Mouse (Mus musculus) olfactory bulb, adult 2 months (tissue): ENCODE measurements around the gene Rhobtb1. TPM values are rescaled to one million over a fixed set of nuclear protein-coding genes. Genes with fewer than 3 reads are reported as not detected.

Experiments
- H3K27ac ChIP-seq: fragments of 200-500 bp; 2 replicates; pipeline ENCODE4 v1.5.1; 2012; ENCODE audit warnings: low read depth, low read length; ENCODE audit not compliant: insufficient read depth
- H3K4me1 ChIP-seq: fragments of 200-500 bp; 2 replicates; pipeline ENCODE4 v1.6.1; 2012; ENCODE audit warnings: low read length; ENCODE audit not compliant: control insufficient read depth, insufficient read depth
- H3K4me3 ChIP-seq: fragments of 200-500 bp; 2 replicates; pipeline ENCODE4 v1.5.1; 2012; ENCODE audit warnings: mild to moderate bottlenecking, low read depth, low read length, moderate library complexity; ENCODE audit not compliant: insufficient read depth
- CTCF ChIP-seq: fragments of 200-500 bp; IDR thresholded peaks from 2 replicates; pipeline ENCODE4 v1.5.1; 2012; ENCODE audit warnings: low read depth, mild to moderate bottlenecking, low read length, moderate library complexity; ENCODE audit not compliant: insufficient read depth
- POLR2A ChIP-seq: fragments of 200-500 bp; IDR thresholded peaks from 2 replicates; pipeline ENCODE4 v1.6.1; 2012; ENCODE audit warnings: mild to moderate bottlenecking, low read depth, low read length, moderate library complexity; ENCODE audit not compliant: insufficient read depth
- WGBS: fragments of 180-500 bp; shearing (Covaris S2); methylation state at CpG from one replicate; pipeline ENCODE4 v1.1.7; 2018; 5-methylcytosine and 5-hydroxymethylcytosine counted together
- polyA plus RNA-seq: library from polyadenylated mRNA; stranded (reverse); fragments of >200 nt; gene quantifications from 2 replicates; pipeline ENCODE4 v1.2.4, GENCODE M21; 2012; ENCODE audit warnings: low replicate concordance; ENCODE audit not compliant: missing spikeins, insufficient read depth, insufficient read length

Gene Rhobtb1
- not detected in 2 replicates for polyA plus RNA-seq

DNA sequence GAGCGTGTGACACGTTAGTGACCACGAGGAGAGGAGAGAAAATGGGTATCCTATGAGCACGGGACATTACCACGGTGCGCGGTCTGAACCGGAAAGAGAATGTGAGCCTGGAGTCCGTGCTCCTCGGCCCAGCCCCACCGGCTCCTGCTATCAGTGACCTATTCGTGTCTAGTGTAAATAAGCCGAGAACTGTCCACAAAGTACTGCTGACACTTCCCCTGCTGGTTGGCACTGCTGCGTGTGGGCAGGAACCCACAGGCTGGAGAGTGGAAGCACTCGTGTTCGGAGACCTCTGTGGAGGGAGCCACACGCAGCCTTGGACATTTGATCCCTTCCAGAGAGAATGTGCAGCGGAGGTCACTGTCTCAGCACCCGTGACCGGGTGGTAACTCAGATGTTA, at the start of gene Rhobtb1:
Gene Rhobtb1, plus strand, starts transcription at position 390 of the 400 bp plus-strand sequence.
- H3K4me1 ChIP-seq, result no peaks in the 10 kb centered on the region
- 90% methylated on average over 20 of the region's 20 CpGs for WGBS
- TF ChIP-seq POLR2A, result no peak
- TF ChIP-seq CTCF, result no peak
- no peak within 1 kb of the TSS for H3K4me3 ChIP-seq
- H3K27ac ChIP-seq, result no peak within 1 kb of the TSS

DNA sequence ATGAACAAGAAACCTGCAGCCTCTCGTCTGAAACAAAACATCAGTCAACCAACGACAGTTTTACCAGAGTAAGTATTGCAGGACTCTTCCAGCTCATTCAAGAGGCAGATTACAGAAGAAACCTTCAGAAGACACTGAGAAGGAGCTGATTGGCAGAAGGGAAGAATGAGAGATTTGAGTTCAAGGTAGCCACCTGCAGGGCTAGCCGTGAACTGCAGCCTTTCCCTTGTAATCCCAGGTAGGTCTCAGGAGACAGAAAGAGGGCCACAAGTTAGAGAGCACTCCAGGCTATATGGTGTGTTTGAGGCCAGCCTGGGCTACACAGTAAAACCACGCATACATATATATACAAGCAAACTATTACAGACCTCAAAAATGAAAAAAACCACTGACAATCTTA, 49.2 kb upstream of the Rhobtb1 start:
- 76% methylated on average over 4 of the region's 4 CpGs for WGBS
- H3K4me1 ChIP-seq, result no peaks in the 10 kb centered on the region
- no peak overlapping the region for H3K27ac ChIP-seq
- H3K4me3 ChIP-seq, result no peak overlapping the region
- TF ChIP-seq CTCF (no peak), POLR2A (no peak)

DNA sequence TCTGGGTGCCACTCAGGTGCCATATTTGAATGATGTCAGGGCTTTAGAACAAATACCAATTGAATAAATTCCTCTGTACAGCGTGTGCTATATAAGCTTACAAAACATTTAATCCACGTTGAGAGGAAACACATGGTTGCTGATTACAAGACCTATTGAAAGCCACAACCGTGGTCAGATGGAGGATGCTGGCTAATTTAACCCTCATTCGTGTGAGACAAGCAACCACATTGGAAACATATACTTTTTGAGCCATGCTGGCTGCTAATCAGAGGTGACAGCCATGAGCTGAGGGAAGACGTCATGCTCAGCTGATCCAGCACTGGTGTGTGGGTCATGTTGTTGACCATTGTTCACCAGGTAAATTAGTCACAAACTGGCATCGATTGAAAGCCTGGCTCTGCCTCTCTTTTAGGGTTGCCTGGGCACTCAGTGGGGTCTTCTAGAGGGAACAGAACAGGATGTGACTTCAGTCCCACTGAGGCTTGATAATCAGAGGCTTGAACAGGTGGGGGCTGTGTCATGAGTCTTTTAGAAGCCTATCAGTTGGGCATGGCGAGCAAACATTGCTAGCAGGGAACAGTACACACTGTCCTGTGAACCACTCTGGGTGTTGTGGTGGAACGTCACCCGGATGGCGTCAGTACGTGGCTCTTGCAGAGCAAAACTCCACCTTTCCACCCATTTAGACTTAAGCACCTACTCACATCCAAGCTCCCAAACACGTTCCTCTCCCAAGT, 46.9 kb upstream of the Rhobtb1 start:
- Histone ChIP-seq H3K4me1 (no peaks in the 10 kb centered on the region), H3K4me3 (no peak overlapping the region), H3K27ac (no peak overlapping the region)
- WGBS, result 81% methylated on average over 12 of the region's 12 CpGs
- no peak for TF ChIP-seq POLR2A
- TF ChIP-seq CTCF, result no peak

DNA sequence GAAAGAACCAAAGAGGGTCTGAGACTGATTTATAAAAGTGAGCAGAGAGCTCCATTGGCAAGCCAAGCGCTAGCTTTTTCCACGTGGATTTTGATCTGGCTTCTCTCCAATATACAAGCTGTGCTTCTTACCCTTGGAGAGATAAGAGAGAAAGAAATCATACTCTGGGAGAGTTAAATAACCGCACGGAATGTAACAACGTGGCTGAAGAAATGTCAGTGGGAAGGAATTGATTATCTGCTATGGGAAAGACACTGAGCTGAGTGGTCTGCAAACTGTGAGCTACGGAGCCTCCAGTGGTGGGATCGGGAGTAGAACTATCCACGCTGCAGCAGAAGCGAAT, 46.4 kb upstream of the Rhobtb1 start:
- no peak overlapping the region for H3K27ac ChIP-seq
- no peaks in the 10 kb centered on the region for H3K4me1 ChIP-seq
- WGBS, result 66% methylated on average over 9 of the region's 9 CpGs
- no peak overlapping the region for H3K4me3 ChIP-seq
- TF ChIP-seq POLR2A (no peak), CTCF (no peak)

DNA sequence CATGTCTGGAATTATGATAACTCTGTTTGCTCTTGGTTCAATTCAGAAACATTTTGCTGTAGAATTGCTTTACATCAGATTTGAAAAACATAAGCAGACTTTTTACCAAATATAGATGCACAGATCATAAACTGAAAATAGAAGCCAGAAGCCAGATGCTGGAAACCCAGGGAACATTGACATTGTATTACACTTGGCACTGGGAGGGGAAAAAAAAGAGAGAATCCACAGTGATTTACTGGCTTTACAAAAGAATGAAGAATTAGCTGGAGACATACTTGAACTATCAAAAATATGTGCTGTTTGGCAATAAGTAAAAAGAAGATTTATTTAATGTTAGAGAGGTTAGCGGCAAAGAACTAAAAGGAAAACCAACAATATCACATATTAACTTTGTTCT, 44.4 kb upstream of the Rhobtb1 start:
- no peak overlapping the region for H3K27ac ChIP-seq
- no peaks in the 10 kb centered on the region for H3K4me1 ChIP-seq
- no peak overlapping the region for H3K4me3 ChIP-seq
- WGBS, result 86% methylated on average over 1 of the region's 1 CpGs
- TF ChIP-seq POLR2A (no peak), CTCF (no peak)

DNA sequence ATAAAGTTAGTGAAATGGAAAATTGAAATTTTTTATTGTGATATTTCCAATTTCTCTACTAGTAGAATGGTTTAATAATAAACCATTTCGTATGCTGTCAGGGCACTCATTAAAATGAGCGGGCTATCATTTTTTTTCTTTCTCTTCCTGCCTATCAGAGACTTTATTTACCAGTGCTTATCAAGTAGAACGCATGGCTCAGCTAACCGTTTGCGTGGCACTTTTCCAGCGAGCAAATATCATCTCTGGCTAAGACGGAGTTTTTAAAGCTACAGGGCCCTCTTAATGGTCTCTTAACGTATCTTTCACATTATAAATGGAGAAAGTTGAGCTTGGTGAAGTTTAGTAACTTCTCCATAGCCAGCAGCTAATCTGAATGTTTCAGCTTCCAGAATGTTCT, 44.0 kb upstream of the Rhobtb1 start:
- no peak overlapping the region for H3K4me3 ChIP-seq
- 39% methylated on average over 8 of the region's 8 CpGs for WGBS
- no peak overlapping the region for H3K27ac ChIP-seq
- H3K4me1 ChIP-seq, result no peaks in the 10 kb centered on the region
- TF ChIP-seq CTCF (no peak), POLR2A (no peak)

DNA sequence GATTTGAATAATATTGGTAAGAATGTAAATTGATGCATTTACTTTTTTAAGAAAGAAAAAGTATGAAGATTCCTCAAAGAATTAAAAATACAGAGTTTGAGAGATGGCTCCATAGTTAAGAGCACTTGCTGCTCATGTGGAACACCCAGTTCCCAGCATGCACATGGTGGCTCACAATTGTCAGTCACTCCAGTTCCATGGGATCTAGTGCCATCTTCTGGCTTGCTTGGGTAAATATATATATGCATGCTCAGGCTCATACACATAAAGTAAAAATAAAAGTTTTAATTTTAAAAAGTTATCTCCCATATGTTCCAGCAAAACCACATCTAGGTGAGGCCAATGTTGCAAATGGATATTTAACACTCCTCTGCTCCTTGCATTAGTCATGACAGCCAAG, 36.9 kb upstream of the Rhobtb1 start:
- H3K4me3 ChIP-seq, result no peak overlapping the region
- TF ChIP-seq POLR2A, result no peak
- no peak for TF ChIP-seq CTCF

DNA sequence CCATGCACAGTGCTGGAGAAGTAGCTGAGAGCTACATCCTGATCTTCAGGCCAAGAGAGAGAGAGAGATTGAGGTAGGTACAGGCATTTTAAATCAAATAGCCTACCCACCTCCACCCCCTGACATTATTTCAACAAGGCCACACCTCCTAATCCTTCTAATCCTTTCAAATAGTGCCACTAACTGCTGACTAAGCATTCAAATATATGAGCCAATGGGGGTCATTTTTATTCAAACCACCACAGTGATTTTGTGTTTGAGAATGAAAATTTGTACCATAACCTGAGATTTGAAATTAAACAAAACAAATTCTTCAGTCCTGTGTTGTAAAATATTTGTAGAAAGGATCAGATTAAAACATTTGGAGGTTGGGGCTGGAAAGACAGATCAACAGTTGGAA, 33.2 kb upstream of the Rhobtb1 start:
- no peaks in the 10 kb centered on the region for H3K4me1 ChIP-seq
- H3K27ac ChIP-seq, result no peak overlapping the region
- H3K4me3 ChIP-seq, result no peak overlapping the region
- no peak for TF ChIP-seq POLR2A
- no peak for TF ChIP-seq CTCF

More for the DNA sequence above, 36.9 kb upstream of the Rhobtb1 start:
- Histone ChIP-seq H3K27ac (no peak overlapping the region), H3K4me1 (no peaks in the 10 kb centered on the region)

DNA sequence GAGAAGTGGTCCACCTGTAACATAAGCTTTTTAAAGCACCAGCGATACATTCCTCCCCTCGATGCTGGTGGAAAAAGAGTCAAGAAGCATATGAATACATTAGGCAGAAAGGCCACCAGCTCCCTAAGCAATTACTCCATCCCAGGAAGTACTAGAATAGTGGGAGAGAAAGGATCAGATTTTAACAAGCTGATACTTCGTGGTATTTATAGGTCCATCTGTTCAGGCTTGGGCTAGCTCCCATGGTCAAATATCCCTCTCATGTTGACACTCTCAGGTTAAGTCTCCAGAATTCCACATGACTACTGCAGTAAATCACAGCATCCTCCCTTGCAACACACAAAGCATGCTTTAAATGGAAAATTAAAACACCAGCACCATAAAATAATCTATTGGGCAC, 32.3 kb upstream of the Rhobtb1 start:
- WGBS, result 84% methylated on average over 3 of the region's 3 CpGs
- Histone ChIP-seq H3K4me3 (no peak overlapping the region), H3K4me1 (no peaks in the 10 kb centered on the region), H3K27ac (no peak overlapping the region)
- TF ChIP-seq CTCF (no peak), POLR2A (no peak)
